Mouse (Mus musculus) MEL (cell line): ENCODE measurements at regions not wholly inside any gene's neighbourhood (a gene's known extent, or its start where the extent isn't known, plus 50 kb on each side); places are given as distances from the start of the nearest gene placed in this dataset.

Experiments used
- DNase-seq: peaks from one replicate; pipeline ENCODE4 v3.0.0; 2011; ENCODE audit warnings: low read depth, low spot score
- H3K27ac ChIP-seq: 2 replicates; pipeline ENCODE4 v1.5.1; 2012; ENCODE audit warnings: low read depth, mild to moderate bottlenecking, control low read depth, low read length, moderate library complexity; ENCODE audit not compliant: control insufficient read depth
- H3K27me3 ChIP-seq, 2 experiments: fragments of 150-350 bp in 1 of 2; sonication (generic) in 1 of 2; 2 replicates each; pipeline ENCODE4 v1.6.1; 2012; ENCODE audit warnings: low read length in 2 of 2, mild to moderate bottlenecking in 2 of 2, improper control_type of control experiment in 1 of 2, moderate library complexity in 1 of 2; ENCODE audit not compliant: insufficient read depth in 2 of 2, control insufficient read depth in 1 of 2
- H3K36me3 ChIP-seq, 2 experiments: 2 replicates each; pipeline ENCODE4 v1.6.1; 2012 to 2014; ENCODE audit warnings: low read length in 2 of 2, improper control_type of control experiment in 1 of 2, inconsistent platforms in 1 of 2, mild to moderate bottlenecking in 1 of 2; ENCODE audit not compliant: insufficient read depth in 2 of 2, control insufficient read depth in 1 of 2
- H3K4me1 ChIP-seq, 2 experiments: fragments of 150-350 bp in 1 of 2; sonication (generic) in 1 of 2; 2 replicates each; pipeline ENCODE4 v1.6.1; 2012; ENCODE audit warnings: low read length in 2 of 2, improper control_type of control experiment in 1 of 2, mild to moderate bottlenecking in 1 of 2; ENCODE audit not compliant: insufficient read depth in 2 of 2, control insufficient read depth in 1 of 2
- H3K4me3 ChIP-seq, 2 experiments: fragments of 150-350 bp in 1 of 2; sonication (generic) in 1 of 2; 2 replicates each; pipeline ENCODE4 v1.5.1; 2012; ENCODE audit warnings: low read depth in 2 of 2, low read length in 2 of 2, mild to moderate bottlenecking in 2 of 2, moderate library complexity in 2 of 2, control low read depth in 1 of 2, improper control_type of control experiment in 1 of 2; ENCODE audit not compliant: control insufficient read depth in 1 of 2, insufficient read depth in 1 of 2
- H3K79me2 ChIP-seq: 2 replicates; pipeline ENCODE4 v1.6.1; 2012; ENCODE audit warnings: mild to moderate bottlenecking, low read length, moderate library complexity; ENCODE audit not compliant: control insufficient read depth, poor library complexity, insufficient read depth
- H3K9ac ChIP-seq: 2 replicates; pipeline ENCODE4 v1.6.1; 2012; ENCODE audit warnings: low read depth, mild to moderate bottlenecking, control low read depth, low read length, moderate library complexity; ENCODE audit not compliant: control insufficient read depth, poor library complexity, severe bottlenecking
- H3K9me3 ChIP-seq: fragments of 150-350 bp; sonication (generic); replicated peaks from 2 replicates; pipeline ENCODE4 v1.6.1; 2012; ENCODE audit warnings: mild to moderate bottlenecking, low read length, improper control_type of control experiment, moderate library complexity; ENCODE audit not compliant: insufficient read depth
- BHLHE40 ChIP-seq: IDR thresholded peaks from 2 replicates; pipeline ENCODE4 v1.6.1; 2012; ENCODE audit warnings: low read depth, mild to moderate bottlenecking, inconsistent platforms, low read length, improper control_type of control experiment, borderline replicate concordance
- CHD2 ChIP-seq: IDR thresholded peaks from 2 replicates; pipeline ENCODE4 v1.6.1; 2011; ENCODE audit warnings: low read length, improper control_type of control experiment
- E2F4 ChIP-seq: IDR thresholded peaks from 2 replicates; pipeline ENCODE4 v1.6.1; 2011; ENCODE audit warnings: low read depth, low read length, improper control_type of control experiment, borderline replicate concordance
- ETS1 ChIP-seq: IDR thresholded peaks from 2 replicates; pipeline ENCODE4 v1.6.1; 2012; ENCODE audit warnings: low read depth, mild to moderate bottlenecking, inconsistent platforms, low read length, improper control_type of control experiment, moderate library complexity
- GATA1 ChIP-seq: IDR thresholded peaks from 2 replicates; pipeline ENCODE4 v1.6.1; 2011; ENCODE audit warnings: low read depth, low read length, improper control_type of control experiment
- HCFC1 ChIP-seq: IDR thresholded peaks from 2 replicates; pipeline ENCODE4 v1.6.1; 2012; ENCODE audit warnings: low read depth, mild to moderate bottlenecking, inconsistent platforms, low read length, improper control_type of control experiment, moderate library complexity
- KAT2A ChIP-seq: conservative IDR thresholded peaks from 2 replicates; pipeline ENCODE4 v1.6.1; 2012; ENCODE audit warnings: low read depth, low read length, improper control_type of control experiment, inconsistent platforms
- MAFK ChIP-seq: IDR thresholded peaks from 2 replicates; pipeline ENCODE4 v1.6.1; 2011; ENCODE audit warnings: low read depth, mild to moderate bottlenecking, low read length, improper control_type of control experiment, borderline replicate concordance
- MAX ChIP-seq: IDR thresholded peaks from 2 replicates; pipeline ENCODE4 v1.6.1; 2011; ENCODE audit warnings: low read length, improper control_type of control experiment
- MAZ ChIP-seq: IDR thresholded peaks from 2 replicates; pipeline ENCODE4 v1.6.1; 2012; ENCODE audit warnings: low read depth, mild to moderate bottlenecking, inconsistent platforms, low read length, improper control_type of control experiment
- NELFE ChIP-seq: IDR thresholded peaks from 2 replicates; pipeline ENCODE4 v1.6.1; 2011; ENCODE audit warnings: low read depth, low read length, improper control_type of control experiment
- POLR2AphosphoS2 ChIP-seq: IDR thresholded peaks from 2 replicates; pipeline ENCODE4 v1.6.1; 2011; ENCODE audit warnings: low read length, improper control_type of control experiment
- RAD21 ChIP-seq: IDR thresholded peaks from 2 replicates; pipeline ENCODE4 v1.6.1; 2011; ENCODE audit warnings: mild to moderate bottlenecking, low read depth, low read length, improper control_type of control experiment
- RCOR1 ChIP-seq: IDR thresholded peaks from 2 replicates; pipeline ENCODE4 v1.6.1; 2012; ENCODE audit warnings: low read depth, mild to moderate bottlenecking, inconsistent platforms, low read length, improper control_type of control experiment
- SIN3A ChIP-seq: IDR thresholded peaks from 2 replicates; pipeline ENCODE4 v1.6.1; 2012; ENCODE audit warnings: low read length, improper control_type of control experiment, inconsistent platforms
- SMC3 ChIP-seq: IDR thresholded peaks from 2 replicates; pipeline ENCODE4 v1.6.1; 2011; ENCODE audit warnings: low read depth, low read length, improper control_type of control experiment
- TCF12 ChIP-seq: IDR thresholded peaks from 2 replicates; pipeline ENCODE4 v1.6.1; 2014; ENCODE audit warnings: low read depth, mild to moderate bottlenecking, inconsistent platforms, low read length, improper control_type of control experiment, moderate library complexity
- UBTF ChIP-seq: IDR thresholded peaks from 2 replicates; pipeline ENCODE4 v1.6.1; 2012; ENCODE audit warnings: low read depth, mild to moderate bottlenecking, inconsistent platforms, low read length, improper control_type of control experiment, moderate library complexity, borderline replicate concordance; ENCODE audit not compliant: insufficient read depth
- USF1 ChIP-seq: IDR thresholded peaks from 2 replicates; pipeline ENCODE4 v1.6.1; 2014; ENCODE audit warnings: low read depth, mild to moderate bottlenecking, inconsistent platforms, low read length, improper control_type of control experiment, moderate library complexity
- USF2 ChIP-seq, 2 experiments: IDR thresholded peaks; 2 replicates each; pipeline ENCODE4 v1.6.1; 2011 to 2012; ENCODE audit warnings: improper control_type of control experiment in 2 of 2, low read length in 2 of 2, borderline replicate concordance in 1 of 2, inconsistent platforms in 1 of 2, low read depth in 1 of 2, mild to moderate bottlenecking in 1 of 2; ENCODE audit not compliant: insufficient read depth in 1 of 2
- ZMIZ1 ChIP-seq: IDR thresholded peaks from 2 replicates; pipeline ENCODE4 v1.6.1; 2012; ENCODE audit warnings: low read depth, mild to moderate bottlenecking, inconsistent platforms, low read length, improper control_type of control experiment, moderate library complexity
- ZNF384 ChIP-seq: IDR thresholded peaks from 2 replicates; pipeline ENCODE4 v1.6.1; 2012; ENCODE audit warnings: low read depth, mild to moderate bottlenecking, inconsistent platforms, low read length, improper control_type of control experiment

- no peak for DNase-seq
- Histone ChIP-seq H3K79me2 (no peaks in the 10 kb centered on the region), H3K9ac (no peak overlapping the region), H3K36me3 (no peaks in the 10 kb centered on the region), H3K4me1 (no peaks in the 10 kb centered on the region), H3K4me3 (no peak overlapping the region), H3K9me3 (no peaks in the 10 kb centered on the region), H3K27ac (no peak overlapping the region), H3K27me3 (no peaks in the 10 kb centered on the region)
- TF ChIP-seq KAT2A (no peak), NELFE (no peak), SIN3A (no peak), SMC3 (no peak)
- TF ChIP-seq, all 39 proteins: peak for 0
Observed at GRCm38 (mm10) chr11:64273214-64273613, 161.9 kb upstream of the Hs3st3a1 start.

GRCm38 (mm10) chr11:64268121-64268520 lies 167.0 kb upstream of the Hs3st3a1 start:
- Histone ChIP-seq H3K9me3 (no peaks in the 10 kb centered on the region), H3K27ac (no peak overlapping the region), H3K79me2 (no peaks in the 10 kb centered on the region), H3K27me3 (no peaks in the 10 kb centered on the region), H3K4me1 (no peaks in the 10 kb centered on the region), H3K36me3 (no peaks in the 10 kb centered on the region)
- TF ChIP-seq USF1 (no peak), RAD21 (no peak), KAT2A (no peak), NELFE (no peak), USF2 (IDR thresholded peaks at IDR 0.05; ENCODE audit: borderline replicate concordance in 1 of 2, insufficient read depth in 1 of 2, low read depth in 1 of 2, low read length in 2 of 2) (no peak), ETS1 (no peak), RCOR1 (no peak), POLR2AphosphoS2 (no peak), BHLHE40 (no peak), MAFK (no peak), ZMIZ1 (no peak), MAZ (no peak), E2F4 (no peak), CHD2 (no peak), ZNF384 (no peak), MAX (no peak), TCF12 (no peak), HCFC1 (no peak), GATA1 (no peak), UBTF (no peak)
- TF ChIP-seq, all 39 proteins: peak for 0
- no peak overlapping the region for H3K4me3 ChIP-seq
- H3K9ac ChIP-seq: no peak overlapping the region
- DNase-seq: no peak
